Mouse (Mus musculus) forebrain, embryonic 10.5 days (tissue): ENCODE data around the gene Dvl1. TPM values are rescaled to one million over a fixed set of nuclear protein-coding genes. Genes with fewer than 3 reads are reported as not detected.
A peak's percentile ranks its signal among the peaks of the same experiment; 100 is the strongest.

Experiments used
- DNase-seq: peaks from one replicate; pipeline ENCODE4 v3.0.0-alpha.2; 2017; ENCODE audit warnings: low spot score; ENCODE audit errors: extremely low spot score
- H3K27ac ChIP-seq: fragments of 300-500 bp; sonication (generic); 2 replicates; pipeline ENCODE4 v1.5.1; 2016; ENCODE audit warnings: mild to moderate bottlenecking
- H3K27me3 ChIP-seq: fragments of 300-500 bp; sonication (generic); 2 replicates; pipeline ENCODE4 v1.6.1; 2016; ENCODE audit warnings: mild to moderate bottlenecking; ENCODE audit not compliant: poor library complexity, severe bottlenecking
- H3K36me3 ChIP-seq: fragments of 300-500 bp; sonication (generic); replicated peaks from 2 replicates; pipeline ENCODE4 v1.6.1; 2016; ENCODE audit warnings: mild to moderate bottlenecking, moderate library complexity
- H3K4me1 ChIP-seq: fragments of 300-500 bp; sonication (generic); 2 replicates; pipeline ENCODE4 v1.6.1; 2016
- H3K4me3 ChIP-seq: fragments of 300-500 bp; sonication (generic); 2 replicates; pipeline ENCODE4 v1.5.1; 2016; ENCODE audit warnings: mild to moderate bottlenecking, moderate library complexity
- H3K9me3 ChIP-seq: fragments of 300-500 bp; sonication (generic); 2 replicates; pipeline ENCODE4 v1.6.1; 2016; ENCODE audit warnings: mild to moderate bottlenecking, moderate library complexity
- WGBS: fragments of 180-500 bp; shearing (Covaris S2); methylation state at CpG from one replicate; pipeline ENCODE4 v1.1.7; 2016; 5-methylcytosine and 5-hydroxymethylcytosine counted together
- polyA plus RNA-seq: library from polyadenylated mRNA; unstranded; fragments of >200 nt; fragmentation: Nextera tagmentation; extraction: Ambion mirVana; gene quantifications from 2 replicates; pipeline ENCODE4 v1.2.1, GENCODE M21; 2016

Dvl1 gene
- polyA plus RNA-seq, 1 experiment from 2014 or later: 5.3 TPM

GRCm38 (mm10) chr4:155861787-155862186, 14.6 kb downstream of the Dvl1 start:
- Histone ChIP-seq H3K27me3 (no peaks in the 10 kb centered on the region), H3K4me1 (no peaks in the 10 kb centered on the region)
- no peak for DNase-seq

DNA sequence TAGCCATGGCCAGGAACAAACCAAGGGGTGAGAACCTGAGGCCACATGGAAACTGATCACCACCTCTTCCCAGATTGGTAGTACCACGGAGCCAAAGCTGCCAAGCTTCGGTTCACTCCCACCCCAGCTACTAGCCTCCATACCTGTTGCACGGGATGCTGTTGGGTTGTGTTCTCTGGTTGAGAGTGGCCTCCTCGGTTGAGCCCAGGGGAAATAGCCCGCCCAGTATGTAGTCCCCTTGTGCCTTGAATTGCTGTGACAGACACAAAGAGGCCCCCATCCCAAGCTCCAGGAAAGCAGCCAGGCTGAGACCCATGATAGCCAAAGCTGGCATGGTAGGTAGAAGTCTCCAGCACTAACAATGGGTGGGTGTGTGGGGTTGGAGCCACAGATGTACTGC, 15.8 kb downstream of the Dvl1 start, which contains the start of gene Tas1r3:
Gene Tas1r3 (minus strand): TSS at position 362 of the 400 bp plus-strand sequence.
- Histone ChIP-seq H3K27me3 (no peaks in the 10 kb centered on the region), H3K27ac (no peak within 1 kb of the TSS), H3K9me3 (no peaks in the 10 kb centered on the region), H3K4me3 (no peak within 1 kb of the TSS), H3K36me3 (peaks cover 66% of the 10 kb centered on the region), H3K4me1 (no peaks in the 10 kb centered on the region)
- no peak for DNase-seq
- 83% methylated on average over 5 of the region's 5 CpGs for WGBS

More at GRCm38 (mm10) chr4:155861787-155862186, 14.6 kb downstream of the Dvl1 start:
- WGBS: 91% methylated on average over 7 of the region's 7 CpGs
- H3K27ac ChIP-seq: no peak overlapping the region
- no peaks in the 10 kb centered on the region for H3K9me3 ChIP-seq
- H3K4me3 ChIP-seq: no peak overlapping the region
- H3K36me3 ChIP-seq: peaks cover 76% of the 10 kb centered on the region

GRCm38 (mm10) chr4:155868614-155869298, 21.6 kb downstream of the Dvl1 start:
- no peak for DNase-seq
- no peaks in the 10 kb centered on the region for H3K27me3 ChIP-seq
- H3K9me3 ChIP-seq: no peaks in the 10 kb centered on the region
- H3K4me3 ChIP-seq: peak overlapping the region; percentile 84
- 14% methylated on average over 22 of the region's 22 CpGs for WGBS
- H3K4me1 ChIP-seq: peaks cover 26% of the 10 kb centered on the region
- peak overlapping the region; percentile 88 for H3K27ac ChIP-seq
- H3K36me3 ChIP-seq: peaks cover 56% of the 10 kb centered on the region

GRCm38 (mm10) chr4:155869317-155870033, 22.3 kb downstream of the Dvl1 start, which contains the start of the genes Cptp and Ints11:
Cptp (minus strand) TSS chr4:155869440.
Ints11 (plus strand) TSS chr4:155869546.
- Histone ChIP-seq H3K36me3 (peaks cover 63% of the 10 kb centered on the region), H3K4me1 (peaks cover 26% of the 10 kb centered on the region), H3K9me3 (no peaks in the 10 kb centered on the region), H3K27ac (peak within 1 kb of the TSS; percentile 88), H3K27me3 (no peaks in the 10 kb centered on the region), H3K4me3 (peak within 1 kb of the TSS; percentile 84)
- under 1% methylated on average over 63 of the region's 63 CpGs for WGBS
- DNase-seq: peak; percentile 97

GRCm38 (mm10) chr4:155871404-155871803, 24.2 kb downstream of the Dvl1 start:
- peaks cover 26% of the 10 kb centered on the region for H3K4me1 ChIP-seq
- no peaks in the 10 kb centered on the region for H3K27me3 ChIP-seq
- no peak for DNase-seq
- peaks cover 62% of the 10 kb centered on the region for H3K36me3 ChIP-seq
- 96% methylated on average over 7 of the region's 7 CpGs for WGBS
- H3K27ac ChIP-seq: no peak overlapping the region
- H3K9me3 ChIP-seq: no peaks in the 10 kb centered on the region
- H3K4me3 ChIP-seq: no peak overlapping the region

GRCm38 (mm10) chr4:155883587-155883986, 36.4 kb downstream of the Dvl1 start:
- peaks cover 90% of the 10 kb centered on the region for H3K36me3 ChIP-seq
- no peaks in the 10 kb centered on the region for H3K9me3 ChIP-seq
- no peak overlapping the region for H3K4me3 ChIP-seq
- H3K27ac ChIP-seq: no peak overlapping the region
- DNase-seq: no peak
- no peaks in the 10 kb centered on the region for H3K4me1 ChIP-seq
- 87% methylated on average over 3 of the region's 3 CpGs for WGBS
- no peaks in the 10 kb centered on the region for H3K27me3 ChIP-seq

GRCm38 (mm10) chr4:155886330-155886729, 39.1 kb downstream of the Dvl1 start:
- Histone ChIP-seq H3K4me1 (peaks cover 15% of the 10 kb centered on the region), H3K4me3 (no peak overlapping the region), H3K27me3 (no peaks in the 10 kb centered on the region), H3K27ac (no peak overlapping the region), H3K36me3 (peaks cover 81% of the 10 kb centered on the region), H3K9me3 (no peaks in the 10 kb centered on the region)
- 96% methylated on average over 5 of the region's 5 CpGs for WGBS
- no peak for DNase-seq

GRCm38 (mm10) chr4:155887674-155888073, 40.5 kb downstream of the Dvl1 start:
- DNase-seq: no peak
- 91% methylated on average over 10 of the region's 10 CpGs for WGBS
- H3K4me1 ChIP-seq: peaks cover 21% of the 10 kb centered on the region
- peaks cover 73% of the 10 kb centered on the region for H3K36me3 ChIP-seq
- H3K27ac ChIP-seq: no peak overlapping the region
- H3K4me3 ChIP-seq: no peak overlapping the region
- no peaks in the 10 kb centered on the region for H3K27me3 ChIP-seq
- no peaks in the 10 kb centered on the region for H3K9me3 ChIP-seq

DNA sequence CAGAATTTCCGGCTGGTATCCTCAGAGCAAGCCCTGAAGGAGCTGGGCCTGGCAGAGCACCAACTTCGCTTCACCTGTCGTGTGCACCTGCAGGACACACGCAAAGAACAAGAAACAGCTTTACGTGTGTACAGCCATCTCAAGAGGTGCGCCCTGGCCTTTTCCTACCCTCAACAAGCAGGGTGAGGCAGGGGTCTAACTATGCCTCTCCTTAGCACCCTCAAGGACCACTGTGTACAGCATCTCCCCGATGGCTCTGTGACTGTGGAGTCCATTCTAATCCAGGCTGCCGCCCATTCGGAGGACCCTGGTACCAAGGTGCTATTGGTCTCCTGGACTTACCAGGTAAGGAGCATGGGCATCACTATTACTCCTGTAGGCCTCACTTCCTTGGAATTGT, 41.0 kb downstream of the Dvl1 start:
- Histone ChIP-seq H3K36me3 (peaks cover 69% of the 10 kb centered on the region), H3K27me3 (no peaks in the 10 kb centered on the region), H3K4me3 (no peak overlapping the region), H3K27ac (no peak overlapping the region), H3K4me1 (peaks cover 26% of the 10 kb centered on the region), H3K9me3 (no peaks in the 10 kb centered on the region)
- 91% methylated on average over 9 of the region's 9 CpGs for WGBS
- DNase-seq: no peak

DNA sequence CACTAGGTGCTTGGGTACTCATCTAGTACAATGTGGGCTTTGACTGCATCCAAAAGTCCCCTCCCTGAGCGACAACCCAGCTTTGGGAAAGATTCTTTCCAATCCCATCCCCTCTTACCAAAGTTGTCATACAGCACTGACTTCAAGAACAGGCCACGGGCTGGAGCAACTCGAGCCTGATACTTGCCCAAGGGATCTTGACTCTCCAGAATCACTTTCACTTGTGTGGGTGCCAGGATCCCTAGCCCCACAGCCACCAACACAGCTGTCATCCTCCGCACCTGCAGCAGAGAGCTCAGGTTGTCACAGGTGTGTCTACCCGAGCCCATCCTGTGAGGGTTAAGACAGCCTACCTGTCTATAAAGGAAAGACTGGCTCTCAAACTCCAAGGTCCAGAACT, 42.1 kb downstream of the Dvl1 start:
- no peaks in the 10 kb centered on the region for H3K27me3 ChIP-seq
- H3K27ac ChIP-seq: no peak overlapping the region
- DNase-seq: no peak
- peaks cover 38% of the 10 kb centered on the region for H3K4me1 ChIP-seq
- H3K4me3 ChIP-seq: no peak overlapping the region
- WGBS: 80% methylated on average over 5 of the region's 5 CpGs
- peaks cover 59% of the 10 kb centered on the region for H3K36me3 ChIP-seq
- no peaks in the 10 kb centered on the region for H3K9me3 ChIP-seq

GRCm38 (mm10) chr4:155891011-155891471, 43.8 kb downstream of the Dvl1 start:
- H3K27ac ChIP-seq: peak overlapping the region; percentile 95
- 0% methylated on average over 34 of the region's 34 CpGs for WGBS

DNA sequence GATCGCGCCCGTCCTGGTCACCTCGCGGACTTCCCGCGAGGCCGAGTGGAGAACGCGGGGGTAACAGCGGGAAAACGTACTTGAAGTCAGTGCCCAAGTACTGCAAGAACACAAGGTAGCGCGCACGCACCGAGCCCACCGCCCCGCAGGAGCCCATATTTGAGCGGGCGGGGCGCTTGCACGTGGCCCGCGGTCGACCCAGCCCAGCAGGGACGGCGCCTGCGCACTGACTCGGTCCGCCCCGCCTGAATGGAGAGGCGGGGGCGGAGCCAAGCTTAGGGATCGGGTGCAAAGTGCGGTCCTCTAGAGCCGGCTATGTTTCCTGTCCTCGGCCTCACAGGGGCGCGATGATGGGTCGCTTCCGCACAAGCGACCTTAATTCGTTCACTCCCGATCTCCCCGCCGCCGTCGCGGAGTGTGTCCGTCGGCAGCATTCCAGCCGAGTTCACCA, 44.4 kb downstream of the Dvl1 start, which contains the start of the genes Pusl1 and Acap3:
Gene Pusl1 (minus strand): TSS at position 231 of the 451 bp plus-strand sequence.
Gene Acap3 (plus strand): TSS at position 272 of the 451 bp plus-strand sequence.
- Histone ChIP-seq H3K36me3 (peaks cover 46% of the 10 kb centered on the region), H3K27ac (peak within 1 kb of the TSS; percentile 95), H3K27me3 (no peaks in the 10 kb centered on the region), H3K4me1 (peaks cover 50% of the 10 kb centered on the region), H3K4me3 (peak within 1 kb of the TSS; percentile 94), H3K9me3 (no peaks in the 10 kb centered on the region)
- peak; percentile 95 for DNase-seq
- 0% methylated on average over 52 of the region's 52 CpGs for WGBS

More at GRCm38 (mm10) chr4:155891011-155891471, 43.8 kb downstream of the Dvl1 start:
- no peak for DNase-seq
- Histone ChIP-seq H3K4me3 (peak overlapping the region; percentile 94), H3K27me3 (no peaks in the 10 kb centered on the region), H3K4me1 (peaks cover 50% of the 10 kb centered on the region), H3K36me3 (peaks cover 46% of the 10 kb centered on the region), H3K9me3 (no peaks in the 10 kb centered on the region)
